Mouse (Mus musculus) MEL (cell line): ENCODE measurements around the gene Nelfa. TPM values are rescaled to one million over a fixed set of nuclear protein-coding genes. Genes with fewer than 3 reads are reported as not detected.

ENCODE experiments used
- DNase-seq: peaks from one replicate; pipeline ENCODE4 v3.0.0; 2011; ENCODE audit warnings: low read depth, low spot score
- H3K27ac ChIP-seq: 2 replicates; pipeline ENCODE4 v1.5.1; 2012; ENCODE audit warnings: low read depth, mild to moderate bottlenecking, control low read depth, low read length, moderate library complexity; ENCODE audit not compliant: control insufficient read depth
- H3K27me3 ChIP-seq, 2 experiments: fragments of 150-350 bp in 1 of 2; sonication (generic) in 1 of 2; 2 replicates each; pipeline ENCODE4 v1.6.1; 2012; ENCODE audit warnings: low read length in 2 of 2, mild to moderate bottlenecking in 2 of 2, improper control_type of control experiment in 1 of 2, moderate library complexity in 1 of 2; ENCODE audit not compliant: insufficient read depth in 2 of 2, control insufficient read depth in 1 of 2
- H3K36me3 ChIP-seq, 2 experiments: 2 replicates each; pipeline ENCODE4 v1.6.1; 2012 to 2014; ENCODE audit warnings: low read length in 2 of 2, improper control_type of control experiment in 1 of 2, inconsistent platforms in 1 of 2, mild to moderate bottlenecking in 1 of 2; ENCODE audit not compliant: insufficient read depth in 2 of 2, control insufficient read depth in 1 of 2
- H3K4me1 ChIP-seq, 2 experiments: fragments of 150-350 bp in 1 of 2; sonication (generic) in 1 of 2; 2 replicates each; pipeline ENCODE4 v1.6.1; 2012; ENCODE audit warnings: low read length in 2 of 2, improper control_type of control experiment in 1 of 2, mild to moderate bottlenecking in 1 of 2; ENCODE audit not compliant: insufficient read depth in 2 of 2, control insufficient read depth in 1 of 2
- H3K4me3 ChIP-seq, 2 experiments: fragments of 150-350 bp in 1 of 2; sonication (generic) in 1 of 2; 2 replicates each; pipeline ENCODE4 v1.5.1; 2012; ENCODE audit warnings: low read depth in 2 of 2, low read length in 2 of 2, mild to moderate bottlenecking in 2 of 2, moderate library complexity in 2 of 2, control low read depth in 1 of 2, improper control_type of control experiment in 1 of 2; ENCODE audit not compliant: control insufficient read depth in 1 of 2, insufficient read depth in 1 of 2
- H3K79me2 ChIP-seq: 2 replicates; pipeline ENCODE4 v1.6.1; 2012; ENCODE audit warnings: mild to moderate bottlenecking, low read length, moderate library complexity; ENCODE audit not compliant: control insufficient read depth, poor library complexity, insufficient read depth
- H3K9ac ChIP-seq: 2 replicates; pipeline ENCODE4 v1.6.1; 2012; ENCODE audit warnings: low read depth, mild to moderate bottlenecking, control low read depth, low read length, moderate library complexity; ENCODE audit not compliant: control insufficient read depth, poor library complexity, severe bottlenecking
- H3K9me3 ChIP-seq: fragments of 150-350 bp; sonication (generic); replicated peaks from 2 replicates; pipeline ENCODE4 v1.6.1; 2012; ENCODE audit warnings: mild to moderate bottlenecking, low read length, improper control_type of control experiment, moderate library complexity; ENCODE audit not compliant: insufficient read depth
- BHLHE40 ChIP-seq: IDR thresholded peaks from 2 replicates; pipeline ENCODE4 v1.6.1; 2012; ENCODE audit warnings: low read depth, mild to moderate bottlenecking, inconsistent platforms, low read length, improper control_type of control experiment, borderline replicate concordance
- CHD1 ChIP-seq: IDR thresholded peaks from 2 replicates; pipeline ENCODE4 v1.6.1; 2012; ENCODE audit warnings: low read depth, mild to moderate bottlenecking, inconsistent platforms, low read length, improper control_type of control experiment
- CTCF ChIP-seq, 3 experiments: IDR thresholded peaks in 2 of 3; conservative IDR thresholded peaks in 1 of 3; 2 replicates each; pipeline ENCODE4 v1.5.1; 2011 to 2012; ENCODE audit warnings: low read length in 3 of 3, low read depth in 2 of 3, mild to moderate bottlenecking in 2 of 3, improper control_type of control experiment in 1 of 3, inconsistent platforms in 1 of 3, mixed read lengths in 1 of 3, moderate library complexity in 1 of 3; ENCODE audit not compliant: control insufficient read depth in 1 of 3, insufficient read depth in 1 of 3, poor library complexity in 1 of 3, severe bottlenecking in 1 of 3
- ELF1 ChIP-seq: IDR thresholded peaks from 2 replicates; pipeline ENCODE4 v1.6.1; 2014; ENCODE audit warnings: low read depth, mild to moderate bottlenecking, inconsistent platforms, low read length, improper control_type of control experiment, moderate library complexity
- EP300 ChIP-seq, 2 experiments: IDR thresholded peaks; 2 replicates each; pipeline ENCODE4 v1.6.1; 2011; ENCODE audit warnings: improper control_type of control experiment in 2 of 2, low read length in 2 of 2, low read depth in 1 of 2, mild to moderate bottlenecking in 1 of 2
- ETS1 ChIP-seq: IDR thresholded peaks from 2 replicates; pipeline ENCODE4 v1.6.1; 2012; ENCODE audit warnings: low read depth, mild to moderate bottlenecking, inconsistent platforms, low read length, improper control_type of control experiment, moderate library complexity
- MAZ ChIP-seq: IDR thresholded peaks from 2 replicates; pipeline ENCODE4 v1.6.1; 2012; ENCODE audit warnings: low read depth, mild to moderate bottlenecking, inconsistent platforms, low read length, improper control_type of control experiment
- MXI1 ChIP-seq: IDR thresholded peaks from 2 replicates; pipeline ENCODE4 v1.6.1; 2011; ENCODE audit warnings: mild to moderate bottlenecking, low read depth, low read length, improper control_type of control experiment
- RAD21 ChIP-seq: IDR thresholded peaks from 2 replicates; pipeline ENCODE4 v1.6.1; 2011; ENCODE audit warnings: mild to moderate bottlenecking, low read depth, low read length, improper control_type of control experiment
- SIN3A ChIP-seq: IDR thresholded peaks from 2 replicates; pipeline ENCODE4 v1.6.1; 2012; ENCODE audit warnings: low read length, improper control_type of control experiment, inconsistent platforms
- SMC3 ChIP-seq: IDR thresholded peaks from 2 replicates; pipeline ENCODE4 v1.6.1; 2011; ENCODE audit warnings: low read depth, low read length, improper control_type of control experiment
- TBP ChIP-seq: IDR thresholded peaks from 2 replicates; pipeline ENCODE4 v1.8.0; 2011; ENCODE audit warnings: low read depth, low read length, improper control_type of control experiment
- TCF12 ChIP-seq: IDR thresholded peaks from 2 replicates; pipeline ENCODE4 v1.6.1; 2014; ENCODE audit warnings: low read depth, mild to moderate bottlenecking, inconsistent platforms, low read length, improper control_type of control experiment, moderate library complexity
- ZC3H11A ChIP-seq: IDR thresholded peaks from 2 replicates; pipeline ENCODE4 v1.6.1; 2012; ENCODE audit warnings: low read depth, mild to moderate bottlenecking, inconsistent platforms, low read length, improper control_type of control experiment
- ZNF384 ChIP-seq: IDR thresholded peaks from 2 replicates; pipeline ENCODE4 v1.6.1; 2012; ENCODE audit warnings: low read depth, mild to moderate bottlenecking, inconsistent platforms, low read length, improper control_type of control experiment
- polyA plus RNA-seq, 2 experiments: library from polyadenylated mRNA; stranded (reverse) in 1 of 2; unstranded in 1 of 2; fragments of >175 nt in 1 of 2; fragments of >200 nt in 1 of 2; gene quantifications; 2 replicates each; pipeline versions ENCODE4 v1.2.1 to v1.2.4; 2012; ENCODE audit warnings: low replicate concordance in 2 of 2, low read depth in 1 of 2; ENCODE audit not compliant: insufficient read length in 2 of 2, insufficient read depth in 1 of 2, missing spikeins in 1 of 2
- total RNA-seq: library from RNA; depleted of rRNA; stranded (reverse); fragments of 300-350 nt; gene quantifications from 2 replicates; pipeline ENCODE4 v1.2.3, GENCODE M21; 2012

Gene Nelfa
- total and polyA plus RNA-seq, 3 experiments = 58.7 to 207 (median 117) TPM

DNA sequence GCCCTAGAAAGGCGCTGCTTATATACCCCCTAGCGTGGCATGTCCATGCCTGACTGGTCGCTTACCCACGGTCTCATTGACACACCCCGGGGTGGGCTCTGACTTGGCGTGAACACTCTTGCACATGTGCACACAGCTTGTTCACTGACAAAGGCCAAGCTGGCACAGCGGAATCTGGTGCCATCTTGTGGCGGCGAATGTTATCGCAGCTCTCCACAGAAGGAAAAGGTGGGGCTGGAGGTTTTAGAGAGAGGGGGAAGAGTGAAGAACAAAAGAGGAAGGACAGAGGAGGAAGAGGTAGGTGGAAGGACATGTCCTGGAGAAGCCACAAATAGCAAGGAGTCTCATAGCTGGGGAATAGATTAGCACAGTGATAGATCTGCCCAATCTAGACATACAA lies 18.1 kb upstream of the Nelfa start:
- Histone ChIP-seq H3K79me2 (no peaks in the 10 kb centered on the region), H3K9me3 (no peaks in the 10 kb centered on the region), H3K27ac (no peak overlapping the region), H3K27me3 (no peaks in the 10 kb centered on the region), H3K36me3 (no peaks in the 10 kb centered on the region), H3K4me1 (no peaks in the 10 kb centered on the region), H3K9ac (no peak overlapping the region), H3K4me3 (no peak overlapping the region)
- DNase-seq = peak; percentile 80
- TF ChIP-seq TCF12 (no peak), SMC3 (peak; percentile 72), RAD21 (peak; percentile 81), ZC3H11A (peak; percentile 48; the same call in 1 of the 2 replicates), CTCF (IDR thresholded peaks at IDR 0.05 in 2 of 3, conservative IDR thresholded peaks at IDR 0.05 in 1 of 3; ENCODE audit: control insufficient read depth in 1 of 3, insufficient read depth in 1 of 3, low read depth in 2 of 3, low read length in 3 of 3, poor library complexity in 1 of 3, severe bottlenecking in 1 of 3) (peak; percentile 68 to 85 (median 83))

GRCm38 (mm10) chr5:33953471-33954185 lies 17.4 kb upstream of the Nelfa start:
- Histone ChIP-seq H3K4me1 (no peaks in the 10 kb centered on the region), H3K27ac (no peak overlapping the region), H3K36me3 (no peaks in the 10 kb centered on the region), H3K4me3 (no peak overlapping the region), H3K27me3 (no peaks in the 10 kb centered on the region), H3K79me2 (no peaks in the 10 kb centered on the region), H3K9ac (no peak overlapping the region), H3K9me3 (no peaks in the 10 kb centered on the region)
- TF ChIP-seq SIN3A = no peak
- 0 out of 2 replicates have a peak, but pooled peaks have one; percentile 37 for TF ChIP-seq ZNF384
- DNase-seq = no peak

DNA sequence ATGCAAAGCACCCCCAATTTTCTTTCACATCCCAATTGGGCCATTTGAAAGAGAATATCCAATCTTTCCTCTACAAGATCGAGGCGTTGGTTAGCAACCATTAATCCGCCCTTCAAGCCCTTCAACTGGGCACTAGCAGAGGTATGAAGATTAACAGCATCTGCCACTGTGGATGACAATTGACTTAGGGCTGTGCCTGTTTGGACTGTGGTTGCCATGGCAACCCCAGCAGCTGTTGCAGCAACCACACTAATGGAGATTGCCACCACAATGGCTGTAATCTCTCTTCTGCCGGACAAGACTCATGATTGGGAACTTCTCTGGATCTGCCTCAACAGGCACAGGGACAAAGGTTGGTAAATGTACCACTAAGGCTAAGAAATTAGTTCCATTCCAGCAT lies 12.1 kb upstream of the Nelfa start:
- no peak overlapping the region for H3K9ac ChIP-seq
- H3K27me3 ChIP-seq = no peaks in the 10 kb centered on the region
- H3K79me2 ChIP-seq = no peaks in the 10 kb centered on the region
- no peaks in the 10 kb centered on the region for H3K36me3 ChIP-seq
- no peak overlapping the region for H3K27ac ChIP-seq
- no peaks in the 10 kb centered on the region for H3K4me1 ChIP-seq
- no peaks in the 10 kb centered on the region for H3K9me3 ChIP-seq
- H3K4me3 ChIP-seq = no peak overlapping the region
- no peak for DNase-seq
- TF ChIP-seq CTCF (IDR thresholded peaks at IDR 0.05 in 2 of 3, conservative IDR thresholded peaks at IDR 0.05 in 1 of 3; ENCODE audit: control insufficient read depth in 1 of 3, insufficient read depth in 1 of 3, low read depth in 2 of 3, low read length in 3 of 3, poor library complexity in 1 of 3, severe bottlenecking in 1 of 3) = no peak
- no peak for TF ChIP-seq CHD1
- TF ChIP-seq ETS1 = no peak
- TF ChIP-seq TBP = no peak
- no peak for TF ChIP-seq ELF1
- no peak for TF ChIP-seq MXI1
- no peak for TF ChIP-seq RAD21
- TF ChIP-seq BHLHE40 = no peak
- no peak for TF ChIP-seq MAZ
- no peak for TF ChIP-seq ZNF384
- TF ChIP-seq SMC3 = no peak
- TF ChIP-seq EP300 (IDR thresholded peaks at IDR 0.05; ENCODE audit: low read depth in 1 of 2, low read length in 2 of 2) = no peak
